Mouse (Mus musculus): ENCODE measurements at regions not wholly inside any gene's neighbourhood (a gene's known extent, or its start where the extent isn't known, plus 50 kb on each side); places are given as distances from the start of the nearest gene placed in this dataset.
"Not testable (repeated sequence)": the region's sequence is repeated elsewhere in the genome, so short reads cannot be mapped to it uniquely, and the experiment has no call there.

DNA sequence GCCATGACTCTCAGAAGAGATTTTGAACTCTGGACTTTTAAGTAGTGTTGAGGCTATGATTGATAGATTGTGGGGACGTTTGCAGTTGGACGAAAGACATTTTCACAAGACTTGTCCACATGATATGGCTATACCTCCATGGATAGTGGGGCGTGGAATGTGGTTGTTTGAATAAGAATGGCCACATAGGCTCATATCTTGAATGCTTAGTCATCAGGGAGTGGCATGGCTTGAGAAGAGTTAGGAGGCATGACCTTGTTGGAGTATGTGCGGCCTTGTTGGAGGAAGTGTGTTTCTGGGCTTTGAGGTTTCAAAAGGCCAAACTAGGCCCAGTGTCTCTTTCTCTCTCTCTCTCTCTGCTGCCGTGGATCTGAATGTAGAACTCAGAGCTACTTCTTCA, 204.7 kb upstream of the Pclo start:
- Histone ChIP-seq H3K9ac (no peak overlapping the region), H3K4me3 (no peak overlapping the region), H3K9me3 (replicated peaks) (no peaks in the 10 kb centered on the region), H3K36me3 (ENCODE audit: poor library complexity, severe bottlenecking) (no peaks in the 10 kb centered on the region), H3K4me2 (no peak overlapping the region), H3K27ac (no peak overlapping the region), H3K27me3 (no peaks in the 10 kb centered on the region), H3K4me1 (no peaks in the 10 kb centered on the region)
- WGBS: 91% methylated on average over 5 of the region's 5 CpGs
- ATAC-seq: no peak

DNA sequence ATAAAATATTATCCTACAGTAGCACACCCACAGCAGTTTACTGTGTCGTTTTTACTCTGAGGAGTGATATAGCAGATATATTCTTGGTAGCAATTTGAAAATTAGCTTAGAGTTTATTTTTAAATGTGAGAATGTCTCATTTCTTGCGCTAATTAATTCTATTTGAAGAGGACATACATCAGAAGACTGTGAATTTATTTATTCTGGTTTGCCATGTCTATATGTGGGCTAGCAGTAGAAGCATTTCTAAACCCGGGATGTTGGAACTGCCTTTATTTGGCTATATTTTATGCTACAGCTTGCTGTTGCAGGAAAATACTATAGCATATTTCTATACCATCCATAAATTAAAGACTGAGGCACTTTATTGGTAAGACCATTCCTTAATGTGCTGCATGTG, 203.0 kb upstream of the Pclo start:
- Histone ChIP-seq H3K27me3 (no peaks in the 10 kb centered on the region), H3K9me3 (replicated peaks) (no peaks in the 10 kb centered on the region), H3K9ac (no peak overlapping the region), H3K27ac (no peak overlapping the region), H3K4me1 (no peaks in the 10 kb centered on the region), H3K36me3 (ENCODE audit: poor library complexity, severe bottlenecking) (no peaks in the 10 kb centered on the region), H3K4me2 (no peak overlapping the region), H3K4me3 (no peak overlapping the region)
- 89% methylated on average over 3 of the region's 3 CpGs for WGBS
- no peak for ATAC-seq

DNA sequence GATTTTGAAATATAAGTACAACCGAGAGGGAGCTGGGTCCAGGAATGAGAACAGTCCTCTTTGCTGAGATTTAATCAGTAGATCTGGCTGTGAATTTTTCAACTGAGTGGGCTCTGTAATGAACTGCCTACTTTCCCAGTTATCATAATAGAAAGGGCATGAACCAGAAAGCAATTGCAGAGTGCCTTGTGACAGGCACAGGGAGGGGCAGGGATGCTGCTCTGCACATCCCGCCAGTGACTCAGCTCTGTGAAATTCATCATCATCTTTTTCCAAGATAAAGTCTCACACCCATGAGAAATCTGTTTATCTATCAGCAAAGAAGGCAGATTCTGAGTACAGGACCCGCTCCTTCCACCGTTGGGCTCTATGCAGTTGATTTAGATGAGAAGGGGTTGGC, 194.5 kb upstream of the Pclo start:
- Histone ChIP-seq H3K27ac (no peak overlapping the region), H3K27me3 (no peaks in the 10 kb centered on the region), H3K9ac (no peak overlapping the region), H3K36me3 (ENCODE audit: poor library complexity, severe bottlenecking) (no peaks in the 10 kb centered on the region), H3K4me1 (no peaks in the 10 kb centered on the region), H3K9me3 (replicated peaks) (no peaks in the 10 kb centered on the region), H3K4me2 (no peak overlapping the region), H3K4me3 (no peak overlapping the region)
- WGBS: 87% methylated on average over 4 of the region's 4 CpGs
- no peak for ATAC-seq

GRCm38 (mm10) chr5:14322000-14322399, 192.7 kb upstream of the Pclo start:
- H3K4me1 ChIP-seq: no peaks in the 10 kb centered on the region

GRCm38 (mm10) chr5:14360446-14360845, 154.3 kb upstream of the Pclo start:
- Histone ChIP-seq H3K36me3 (ENCODE audit: poor library complexity, severe bottlenecking) (no peaks in the 10 kb centered on the region), H3K9ac (no peak overlapping the region), H3K4me3 (no peak overlapping the region), H3K4me1 (no peaks in the 10 kb centered on the region), H3K9me3 (replicated peaks) (no peaks in the 10 kb centered on the region), H3K27me3 (no peaks in the 10 kb centered on the region), H3K27ac (no peak overlapping the region), H3K4me2 (no peak overlapping the region)
- 51% methylated on average over 1 of the region's 1 CpGs for WGBS
- no peak for ATAC-seq

More at GRCm38 (mm10) chr5:14322000-14322399, 192.7 kb upstream of the Pclo start:
- no peak overlapping the region for H3K9ac ChIP-seq
- H3K4me3 ChIP-seq: no peak overlapping the region
- H3K4me2 ChIP-seq: no peak overlapping the region
- 51% methylated on average over 1 of the region's 1 CpGs for WGBS
- H3K27me3 ChIP-seq: no peaks in the 10 kb centered on the region
- no peaks in the 10 kb centered on the region for H3K36me3 ChIP-seq (ENCODE audit: poor library complexity, severe bottlenecking)
- no peaks in the 10 kb centered on the region for H3K9me3 ChIP-seq (replicated peaks)
- no peak overlapping the region for H3K27ac ChIP-seq
- ATAC-seq: no peak

DNA sequence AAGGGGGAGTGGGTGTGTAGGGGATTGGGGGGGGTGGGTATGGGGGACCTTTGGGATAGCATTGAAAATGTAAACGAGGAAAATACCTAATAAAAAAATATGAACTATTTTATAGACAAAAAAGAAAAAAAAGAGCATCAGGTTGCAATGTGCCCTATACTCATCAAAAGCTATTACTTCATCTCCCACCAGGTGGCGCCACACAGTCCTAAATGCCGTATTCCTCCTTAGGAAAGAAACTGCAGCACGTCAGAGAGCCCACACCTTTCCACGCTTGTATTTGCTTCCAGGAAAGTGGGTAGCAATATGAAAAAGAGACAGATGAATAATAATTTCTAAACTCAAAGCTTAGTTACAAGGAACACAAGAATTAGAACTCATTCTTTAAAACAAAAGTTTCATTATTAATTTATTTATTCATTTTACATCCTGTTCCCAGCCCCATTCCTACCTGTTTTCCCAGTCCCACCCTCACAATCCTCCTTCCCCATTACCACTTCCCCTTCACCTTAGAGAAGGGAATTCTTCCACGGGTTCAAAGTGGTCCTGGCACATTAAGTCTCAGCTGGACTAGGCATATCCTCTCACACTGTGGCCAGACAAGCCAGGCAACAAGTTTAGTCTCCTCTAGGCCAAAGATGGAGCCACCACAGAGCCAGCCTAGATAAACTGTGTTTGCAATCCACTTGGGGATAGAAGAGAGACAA, 125.4 kb upstream of the Pclo start:
- no peak overlapping the region for H3K9ac ChIP-seq
- no peaks in the 10 kb centered on the region for H3K9me3 ChIP-seq (replicated peaks)
- H3K4me3 ChIP-seq: no peak overlapping the region
- H3K27me3 ChIP-seq: no peaks in the 10 kb centered on the region
- ATAC-seq: peak; percentile 94
- WGBS: 18% methylated on average over 6 of the region's 6 CpGs
- H3K27ac ChIP-seq: no peak overlapping the region
- H3K36me3 ChIP-seq (ENCODE audit: poor library complexity, severe bottlenecking): no peaks in the 10 kb centered on the region
- H3K4me1 ChIP-seq: no peaks in the 10 kb centered on the region
- no peak overlapping the region for H3K4me2 ChIP-seq

DNA sequence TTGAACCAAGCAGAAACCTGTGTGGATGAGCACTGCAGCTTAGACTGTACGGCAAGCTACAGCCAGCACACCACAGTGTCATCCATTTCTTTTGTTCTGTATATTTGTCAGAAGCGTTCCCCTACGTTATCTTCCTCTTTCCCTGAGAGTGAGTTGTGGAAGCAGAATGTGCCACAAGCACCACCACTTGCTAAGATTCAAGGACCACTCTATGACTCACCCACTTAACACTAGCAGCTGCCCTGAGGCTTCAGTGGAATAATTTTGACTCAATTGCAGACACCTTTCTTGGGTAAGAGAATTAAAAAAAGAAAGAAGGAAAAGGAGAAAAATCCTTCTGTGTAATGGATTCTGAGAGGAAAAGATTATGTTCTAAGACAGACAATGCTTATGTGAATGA, 122.9 kb upstream of the Pclo start:
- H3K27ac ChIP-seq: no peak overlapping the region
- H3K9me3 ChIP-seq (replicated peaks): no peaks in the 10 kb centered on the region
- no peaks in the 10 kb centered on the region for H3K27me3 ChIP-seq
- ATAC-seq: no peak
- H3K4me2 ChIP-seq: no peak overlapping the region
- no peaks in the 10 kb centered on the region for H3K4me1 ChIP-seq
- no peaks in the 10 kb centered on the region for H3K36me3 ChIP-seq (ENCODE audit: poor library complexity, severe bottlenecking)
- no peak overlapping the region for H3K4me3 ChIP-seq
- WGBS: 83% methylated on average over 3 of the region's 3 CpGs
- H3K9ac ChIP-seq: no peak overlapping the region

DNA sequence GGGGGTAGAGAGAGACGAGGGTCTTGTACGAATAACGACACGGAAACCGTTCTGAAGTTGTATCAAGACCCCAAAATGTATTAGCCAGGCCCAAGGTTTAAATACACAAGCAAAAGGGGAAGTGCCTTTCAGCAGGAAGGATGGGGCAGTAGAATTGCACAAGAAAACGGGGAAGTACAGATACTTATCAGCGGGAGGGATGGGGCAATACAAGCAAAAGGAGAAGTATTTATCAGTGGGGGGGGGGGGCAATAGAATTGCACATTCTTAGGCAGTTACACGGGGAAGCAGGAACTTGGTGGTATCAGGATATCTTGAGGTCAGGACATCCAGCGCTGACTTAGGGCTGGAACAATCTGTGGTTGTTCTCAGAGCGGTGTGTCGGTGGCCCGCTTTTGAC, 111.3 kb upstream of the Pclo start:
- not testable (repeated sequence) for H3K9ac ChIP-seq; H3K36me3 ChIP-seq (ENCODE audit: poor library complexity, severe bottlenecking); ATAC-seq; H3K4me1 ChIP-seq; H3K4me2 ChIP-seq; H3K27ac ChIP-seq; H3K9me3 ChIP-seq (replicated peaks); H3K27me3 ChIP-seq; H3K4me3 ChIP-seq
- WGBS: 91% methylated on average over 12 of the region's 12 CpGs

DNA sequence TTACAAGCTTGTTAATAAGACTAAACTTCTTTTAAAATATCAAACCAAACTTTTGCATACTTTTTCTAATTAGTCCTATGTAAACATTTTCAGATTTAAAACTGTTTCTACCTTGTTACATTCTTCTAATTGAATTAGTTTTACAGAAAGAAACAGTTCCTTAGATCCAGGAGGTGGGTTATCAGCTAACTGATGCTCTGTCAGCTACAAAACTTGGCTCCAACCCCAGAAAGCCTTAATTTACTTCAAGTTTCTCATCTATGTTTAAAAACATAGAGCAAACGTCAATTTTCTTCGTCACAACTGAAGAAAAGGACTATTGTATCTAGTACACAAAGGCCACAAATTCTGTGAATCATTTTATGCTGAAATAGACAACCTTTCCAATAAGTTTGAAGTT, 110.4 kb upstream of the Pclo start:
- ATAC-seq: no peak
- no peaks in the 10 kb centered on the region for H3K27me3 ChIP-seq
- no peak overlapping the region for H3K4me2 ChIP-seq
- no peaks in the 10 kb centered on the region for H3K36me3 ChIP-seq (ENCODE audit: poor library complexity, severe bottlenecking)
- no peak overlapping the region for H3K4me3 ChIP-seq
- no peaks in the 10 kb centered on the region for H3K4me1 ChIP-seq
- H3K27ac ChIP-seq: no peak overlapping the region
- 76% methylated on average over 2 of the region's 2 CpGs for WGBS
- no peaks in the 10 kb centered on the region for H3K9me3 ChIP-seq (replicated peaks)
- H3K9ac ChIP-seq: no peak overlapping the region

DNA sequence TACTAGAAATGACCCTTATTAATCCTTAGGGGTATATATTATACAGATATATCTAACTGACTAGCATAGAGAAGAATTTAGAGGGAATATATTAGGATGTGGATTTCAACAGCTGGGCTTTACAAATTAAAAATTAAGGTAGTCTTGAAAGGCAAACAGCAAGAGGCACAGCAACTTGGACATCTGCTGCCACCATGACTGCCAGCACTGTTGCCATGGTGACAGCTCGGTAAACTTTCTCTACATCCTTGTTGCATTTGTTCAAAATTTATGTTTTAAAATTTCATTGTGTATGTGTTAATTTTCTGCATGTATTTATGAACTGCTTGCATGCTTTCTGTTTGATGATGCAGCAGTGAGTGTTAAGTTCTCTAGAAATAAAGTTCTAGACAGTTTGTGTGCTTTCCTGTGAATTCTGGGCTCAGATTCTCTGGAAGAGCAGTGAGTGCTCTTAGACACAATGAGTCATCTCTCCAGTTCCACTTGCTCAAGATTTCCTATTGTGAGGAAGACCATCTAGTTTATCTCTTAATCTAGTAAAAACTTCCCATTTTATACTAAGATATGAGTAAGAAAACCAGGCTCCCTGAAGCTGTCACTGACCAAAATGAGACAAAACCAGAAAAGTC, 99.4 kb upstream of the Pclo start:
- Histone ChIP-seq H3K36me3 (ENCODE audit: poor library complexity, severe bottlenecking) (no peaks in the 10 kb centered on the region), H3K4me3 (no peak overlapping the region), H3K4me1 (no peaks in the 10 kb centered on the region), H3K4me2 (no peak overlapping the region), H3K9ac (no peak overlapping the region), H3K27ac (no peak overlapping the region), H3K27me3 (no peaks in the 10 kb centered on the region), H3K9me3 (replicated peaks) (no peaks in the 10 kb centered on the region)
- no peak for ATAC-seq
- WGBS: 67% methylated on average over 1 of the region's 1 CpGs

DNA sequence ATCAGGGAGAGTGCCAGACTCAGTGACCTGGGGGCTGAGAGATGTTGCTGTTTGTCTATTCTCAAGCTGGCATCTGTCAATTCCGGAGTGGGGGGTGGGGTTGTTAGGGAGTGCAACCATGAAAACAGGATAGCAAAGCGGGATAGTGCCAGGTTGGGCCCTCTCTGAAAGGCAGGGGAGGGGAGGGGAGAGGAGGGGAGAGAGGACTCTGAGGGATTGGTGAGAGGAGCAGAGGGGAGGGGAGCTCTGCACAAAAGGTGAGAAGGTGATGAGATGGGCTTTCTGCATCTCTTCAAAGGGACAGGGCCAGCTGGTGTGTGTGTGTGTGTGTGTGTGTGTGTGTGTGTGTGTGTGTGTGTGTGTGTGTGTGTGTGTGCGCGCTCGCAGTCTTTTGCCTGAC, 61.6 kb upstream of the Pclo start:
- Histone ChIP-seq H3K27me3 (no peaks in the 10 kb centered on the region), H3K36me3 (ENCODE audit: poor library complexity, severe bottlenecking) (no peaks in the 10 kb centered on the region), H3K27ac (no peak overlapping the region), H3K4me3 (no peak overlapping the region), H3K9me3 (replicated peaks) (no peaks in the 10 kb centered on the region), H3K9ac (no peak overlapping the region), H3K4me1 (no peaks in the 10 kb centered on the region), H3K4me2 (no peak overlapping the region)
- 72% methylated on average over 5 of the region's 5 CpGs for WGBS
- no peak for ATAC-seq

Data from forebrain, embryonic 13.5 days (tissue).